Mouse (Mus musculus) cerebellum, adult 18-20 months (tissue): ENCODE measurements around the gene Rgs16.

Source experiments
- DNase-seq, 2 experiments: peaks; one replicate each; pipeline ENCODE4 v3.0.0; 2021

The Rgs16 gene

DNA sequence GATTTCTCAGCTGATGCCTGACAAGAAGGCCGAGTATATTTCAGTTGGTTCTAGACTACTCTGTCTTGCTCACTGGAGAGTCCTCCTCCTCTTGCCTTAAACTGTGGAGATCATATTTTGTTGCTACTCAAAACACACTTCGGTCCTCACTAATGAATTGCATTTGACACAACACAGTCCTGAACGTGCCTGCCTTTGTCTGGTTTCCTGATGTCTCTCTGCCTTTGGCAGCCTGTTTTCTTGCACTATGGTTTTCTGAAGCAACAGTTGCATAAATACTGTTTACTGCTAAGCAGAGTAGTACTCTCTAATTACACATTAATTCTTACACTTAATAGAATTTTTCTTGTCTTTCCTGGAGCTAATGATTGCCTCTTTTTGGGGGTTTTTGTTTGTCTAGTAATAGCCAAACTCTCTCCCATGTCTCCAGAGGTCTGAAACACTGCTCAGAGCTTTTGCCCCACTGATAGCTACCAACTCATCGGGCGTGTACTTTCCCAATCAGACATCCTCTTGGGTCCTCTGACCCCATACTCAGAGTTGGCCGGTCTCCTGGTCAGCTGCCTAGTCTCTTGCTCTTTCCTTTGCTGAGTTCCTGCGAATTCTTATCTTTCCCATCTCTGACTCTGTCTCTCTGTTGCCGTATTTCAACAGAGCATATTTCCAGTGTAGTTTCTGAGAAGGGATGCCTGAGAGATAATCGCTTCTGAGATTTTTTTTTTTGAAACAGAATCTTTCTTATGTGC is 18.4 kb upstream of the Rgs16 start:
- no peak for DNase-seq

DNA sequence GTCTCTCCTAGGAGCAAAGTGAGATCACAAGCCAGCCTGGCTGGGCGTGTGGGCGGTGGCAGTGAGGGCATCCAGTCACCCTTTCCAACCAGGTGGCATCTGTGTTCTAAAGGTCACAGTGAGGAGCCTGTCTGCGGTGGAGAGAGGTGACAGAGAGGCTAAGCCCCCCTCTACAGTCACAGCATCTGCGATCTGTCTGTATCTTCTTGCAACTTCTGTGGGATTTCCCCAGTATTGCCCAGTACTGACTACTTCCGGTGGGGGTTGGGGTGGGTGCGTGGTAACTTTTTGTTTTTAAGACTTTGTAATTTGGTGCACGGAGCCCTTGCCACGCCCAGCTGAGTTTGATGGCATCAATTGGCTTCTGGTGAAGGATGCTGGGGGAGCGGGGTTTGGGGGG is 16.7 kb upstream of the Rgs16 start:
- no peak for DNase-seq

- no peak for DNase-seq
Observed at GRCm38 (mm10) chr1:153726636-153727035, 13.5 kb upstream of the Rgs16 start.

GRCm38 (mm10) chr1:153729806-153730205 is 10.3 kb upstream of the Rgs16 start:
- DNase-seq = no peak

DNA sequence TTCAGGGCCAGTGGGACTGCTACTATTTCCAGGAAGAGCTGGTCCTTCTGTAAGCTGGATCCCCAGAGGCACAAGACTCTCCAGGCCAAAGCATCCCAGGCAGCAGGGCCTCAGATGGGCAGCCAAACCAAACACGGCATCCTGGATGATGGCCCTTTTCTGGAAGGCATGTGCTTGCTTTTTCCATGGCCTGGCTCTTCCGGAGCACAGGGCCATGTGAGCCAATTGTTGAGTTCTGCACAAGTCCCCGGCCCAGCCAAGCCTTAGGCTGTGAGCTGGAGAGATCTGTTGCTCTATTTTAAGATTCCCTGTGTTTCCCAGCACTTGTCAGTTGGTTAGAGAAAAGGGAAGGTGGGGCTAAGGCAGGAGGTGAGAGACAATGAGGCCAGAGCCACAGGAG is 9.5 kb upstream of the Rgs16 start:
- DNase-seq = peak in 1 of 2 experiments; percentile 33

- DNase-seq = peak in 1 of 2 experiments; percentile 37
Observed at GRCm38 (mm10) chr1:153733181-153733580, 7.0 kb upstream of the Rgs16 start.

- DNase-seq = no peak
Observed at GRCm38 (mm10) chr1:153734866-153735265, 5.3 kb upstream of the Rgs16 start.

GRCm38 (mm10) chr1:153736096-153736495 is 4.1 kb upstream of the Rgs16 start:
- no peak for DNase-seq

DNA sequence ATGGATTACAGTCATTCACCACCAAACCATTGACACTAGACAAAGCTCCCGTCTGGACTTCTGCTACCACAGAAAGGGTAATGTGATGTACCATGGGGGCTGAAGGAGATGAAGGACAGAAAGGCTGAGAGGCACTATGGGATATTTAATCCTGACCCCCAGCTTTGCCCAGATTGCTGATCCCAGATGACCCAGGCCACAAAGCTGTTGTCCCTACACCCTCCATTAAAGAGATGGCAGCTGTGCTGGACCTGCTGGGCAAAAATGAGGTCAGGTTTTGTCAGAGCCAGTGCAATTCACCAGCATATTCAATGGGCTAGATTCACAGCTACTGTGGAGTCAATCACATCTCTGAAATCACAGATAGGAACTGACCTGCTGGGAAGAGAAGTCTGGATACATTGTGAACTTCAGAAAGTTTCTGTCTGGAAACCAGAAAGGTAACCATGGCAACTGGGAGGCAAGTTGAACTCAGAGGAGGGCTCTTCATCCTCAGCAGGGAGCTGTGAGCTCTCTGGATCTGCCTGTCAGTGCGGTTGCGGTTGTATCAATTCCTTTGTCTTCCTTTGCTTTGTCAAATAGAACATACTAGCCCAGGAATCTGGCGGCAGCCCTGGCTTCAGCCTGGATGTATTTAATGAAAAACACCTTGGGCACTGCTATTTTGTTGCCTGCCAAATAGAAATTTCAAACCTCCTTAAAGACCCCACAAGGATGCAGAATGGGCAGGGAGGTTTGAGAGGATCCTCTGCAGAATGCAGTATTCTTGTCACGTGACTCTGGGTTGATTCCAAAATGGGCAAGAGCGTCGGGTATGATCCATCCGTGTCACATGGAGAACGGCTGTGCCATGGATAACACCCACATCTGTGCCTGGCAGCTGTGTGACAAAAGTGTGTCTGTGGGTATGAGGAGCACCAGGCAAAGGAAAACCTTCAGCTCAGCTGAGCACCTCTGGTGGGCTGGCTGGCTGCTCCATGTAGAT is 2.8 kb upstream of the Rgs16 start:
- no peak for DNase-seq

DNA sequence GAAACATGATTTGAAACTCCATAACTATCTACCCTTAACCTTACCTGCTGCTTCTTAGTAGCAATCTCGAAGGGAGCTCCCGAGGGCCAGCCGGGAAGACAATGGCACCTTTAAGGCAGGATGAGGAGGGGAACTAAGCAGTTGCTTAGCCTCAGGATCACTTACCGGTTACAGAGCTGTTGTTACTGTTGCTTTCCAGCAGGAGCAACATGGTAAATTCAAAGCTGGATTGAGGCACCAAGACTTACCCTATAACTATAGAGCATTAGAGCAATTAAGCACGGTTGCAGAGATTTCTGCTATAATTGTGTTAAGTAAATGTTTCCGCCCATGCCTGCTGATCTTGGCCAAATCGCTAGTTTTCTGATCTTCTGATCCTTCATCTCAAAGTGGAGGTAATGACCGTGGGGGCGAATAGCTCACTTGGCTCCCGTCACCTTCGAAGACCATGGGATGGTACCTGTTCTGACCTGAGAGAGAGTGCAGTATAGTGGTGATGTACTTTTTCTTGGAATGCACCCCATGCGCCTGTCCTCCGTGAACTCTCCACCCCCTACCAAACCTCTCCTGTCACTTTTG is 623 bp upstream of the Rgs16 start:
- no peak for DNase-seq

DNA sequence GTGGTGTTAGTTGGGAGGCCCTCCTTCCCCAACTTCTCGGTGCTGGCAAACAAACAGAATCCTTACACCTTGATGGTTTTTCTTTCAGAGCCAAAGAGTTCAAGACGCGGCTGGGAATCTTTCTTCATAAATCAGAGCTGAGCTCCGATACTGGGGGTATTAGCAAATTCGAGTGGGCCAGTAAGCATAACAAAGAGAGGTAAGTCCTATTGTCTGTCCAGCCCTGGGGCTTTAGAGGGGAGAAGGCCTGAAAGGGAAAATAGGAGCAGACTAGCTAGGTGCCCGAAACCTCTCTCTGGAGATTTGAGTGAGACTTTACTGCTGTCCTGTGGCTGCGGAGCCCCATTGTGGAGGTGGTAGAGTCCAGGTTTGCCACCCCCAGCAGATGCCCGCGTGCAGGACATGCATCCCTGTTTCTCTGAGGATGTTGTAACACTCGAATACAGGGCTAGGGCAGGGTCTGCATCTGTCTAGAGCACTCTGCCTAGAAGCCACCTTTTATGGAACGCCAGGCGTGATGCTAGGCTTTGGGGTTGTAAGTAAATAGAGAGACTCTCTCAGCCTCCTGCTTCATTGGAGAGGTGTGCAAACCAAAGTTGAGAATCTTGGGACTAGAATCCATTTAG is 739 bp downstream of the Rgs16 start:
- peak in 1 of 2 experiments; percentile 40 for DNase-seq

- peak in 1 of 2 experiments; percentile 31 for DNase-seq
Observed at GRCm38 (mm10) chr1:153741551-153742316, 1.6 kb downstream of the Rgs16 start.

- peak; percentile 81 to 90 for DNase-seq
Observed at GRCm38 (mm10) chr1:153742374-153743155, 2.4 kb downstream of the Rgs16 start.

DNA sequence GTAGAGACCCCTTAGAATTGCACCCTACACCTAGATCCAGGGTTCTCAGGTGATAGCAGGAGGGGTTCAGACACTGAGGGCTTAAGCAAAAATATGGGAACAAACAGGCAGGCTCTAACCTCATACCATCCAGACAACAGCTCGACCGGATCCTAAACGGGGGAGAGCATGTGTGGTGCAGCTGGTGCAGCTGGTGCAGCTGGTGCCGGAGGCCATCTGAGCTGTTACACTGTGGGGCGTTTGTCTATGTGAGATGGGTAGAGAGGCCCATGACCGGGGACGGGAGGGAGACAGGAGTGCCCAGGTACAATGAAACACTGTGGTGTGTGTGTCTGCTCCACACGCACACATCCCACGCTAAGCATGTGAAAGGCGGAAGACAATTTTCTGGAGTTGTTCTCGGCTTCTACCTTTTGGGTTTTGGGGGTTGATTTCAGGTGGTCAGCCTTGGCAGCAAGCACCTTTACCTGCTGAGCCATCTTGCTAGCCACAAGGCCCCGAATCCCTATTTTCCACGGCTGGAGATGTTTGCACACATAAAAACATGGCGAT is 6.0 kb downstream of the Rgs16 start:
- DNase-seq = no peak

- DNase-seq = peak; percentile 78 to 86
Observed at GRCm38 (mm10) chr1:153746728-153747127, 6.6 kb downstream of the Rgs16 start.

GRCm38 (mm10) chr1:153747861-153748530 is 7.8 kb downstream of the Rgs16 start:
- no peak for DNase-seq

GRCm38 (mm10) chr1:153748549-153748948 is 8.4 kb downstream of the Rgs16 start:
- no peak for DNase-seq

DNA sequence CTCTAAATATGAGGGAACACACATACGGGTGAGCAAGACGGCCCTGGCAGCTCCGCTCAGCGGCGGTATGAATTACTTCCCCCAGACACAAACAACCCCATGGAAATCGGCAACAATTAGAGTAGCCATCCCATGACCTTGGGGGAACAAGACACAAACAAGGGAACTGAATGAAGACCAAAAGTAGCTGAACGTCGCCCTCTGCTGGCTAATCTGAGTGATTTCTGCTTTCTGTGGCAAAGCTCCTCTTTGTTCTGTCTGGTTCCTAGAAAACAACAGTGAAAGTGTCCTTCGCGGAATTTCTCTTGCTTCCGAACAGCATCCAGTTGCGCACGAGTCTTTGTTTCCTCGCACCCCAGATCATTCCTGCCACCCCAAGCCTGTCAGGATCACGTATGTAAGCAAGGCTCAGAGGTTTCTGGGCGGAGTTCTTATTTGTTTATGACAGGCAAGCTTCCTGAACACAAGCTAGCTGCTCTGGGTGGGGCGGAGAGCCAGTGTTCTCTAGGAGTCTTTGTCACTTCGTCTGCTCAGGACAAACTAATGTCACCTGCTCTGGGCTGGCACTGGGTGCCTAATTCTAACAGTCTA is 9.2 kb downstream of the Rgs16 start, which contains the start of gene Rnasel:
Gene Rnasel (plus strand): TSS at position 216 of the 591 bp plus-strand sequence.
- peak; percentile 67 to 73 for DNase-seq

GRCm38 (mm10) chr1:153750054-153750453 is 9.9 kb downstream of the Rgs16 start:
- no peak for DNase-seq
